Mouse (Mus musculus): ENCODE data around the gene Fscn2.

- no peak for TF ChIP-seq CTCF (IDR thresholded peaks at IDR 0.05; ENCODE audit: extremely low read depth, insufficient read length, insufficient replicate concordance, low read depth, low read length)
- TF ChIP-seq POLR2A (IDR thresholded peaks at IDR 0.05; ENCODE audit: low read depth, low read length), result no peak
Measured at GRCm38 (mm10) chr11:120359391-120359790, 1.9 kb upstream of the Fscn2 start.

Measured in small intestine, adult 2 months (tissue).